8 mouse cellular contexts compared by ENCODE assay signal in genomic region chr2:130628424-130628823, GRCm38 (mm10). TPM values are rescaled to one million over a fixed set of nuclear protein-coding genes. Genes with fewer than 3 reads are reported as not detected.
DNase-seq lines count a peak whose midpoint lies in the region; ATAC-seq lines count a peak whose summit lies in the region.

No protein-coding gene starts in this region.

- H3K4me1 ChIP-seq in heart, embryonic 11.5 days (ENCODE audit: control insufficient read depth, insufficient read depth, low read length), result peaks cover 3% of the 10 kb centered on the region; the same call in 1 of the 2 replicates
- no peaks in the 10 kb centered on the region for H3K4me1 ChIP-seq in embryonic facial prominence, embryonic 11.5 days (ENCODE audit: control insufficient read depth, insufficient read depth, low read length)
- no peaks in the 10 kb centered on the region for H3K4me1 ChIP-seq in limb, embryonic 11.5 days (ENCODE audit: control insufficient read depth, insufficient read depth, low read length)
- peaks cover 8% of the 10 kb centered on the region for H3K4me1 ChIP-seq in stomach, embryonic 15.5 days

- peak overlapping the region; percentile 76 for H3K4me2 ChIP-seq in heart, embryonic 11.5 days
- no peak overlapping the region for H3K4me2 ChIP-seq in embryonic facial prominence, embryonic 11.5 days (ENCODE audit: low read depth, low read length)
- 0 out of 2 replicates have a peak overlapping the region, but pooled peaks have one; percentile 85 for H3K4me2 ChIP-seq in limb, embryonic 11.5 days (ENCODE audit: low read depth, severe bottlenecking)
- peak overlapping the region; percentile 82 for H3K4me2 ChIP-seq in stomach, embryonic 15.5 days

- 53% methylated on average over 3 of the region's 3 CpGs for WGBS in heart, embryonic 11.5 days (ENCODE audit: insufficient replicate concordance)
- WGBS in embryonic facial prominence, embryonic 11.5 days, result 63% methylated on average over 3 of the region's 3 CpGs
- 61% methylated on average over 3 of the region's 3 CpGs for WGBS in limb, embryonic 11.5 days
- WGBS in stomach, embryonic 15.5 days, result 58% methylated on average over 3 of the region's 3 CpGs

- no peak overlapping the region for H3K27ac ChIP-seq in heart, embryonic 11.5 days (ENCODE audit: low read depth, low read length)
- no peak overlapping the region for H3K27ac ChIP-seq in embryonic facial prominence, embryonic 11.5 days (replicated peaks; ENCODE audit: low read depth, low read length)
- no peak overlapping the region for H3K27ac ChIP-seq in limb, embryonic 11.5 days (replicated peaks; ENCODE audit: low read depth, low read length)
- no peak overlapping the region for H3K27ac ChIP-seq in stomach, embryonic 15.5 days

- H3K4me3 ChIP-seq in heart, embryonic 11.5 days (ENCODE audit: low read depth, low read length), result no peak overlapping the region
- H3K4me3 ChIP-seq in embryonic facial prominence, embryonic 11.5 days (ENCODE audit: low read depth, low read length), result no peak overlapping the region
- H3K4me3 ChIP-seq in limb, embryonic 11.5 days (ENCODE audit: low read depth, low read length), result peak overlapping the region; percentile 92; the same call in 1 of the 2 replicates
- H3K4me3 ChIP-seq in stomach, embryonic 15.5 days (replicated peaks), result peak overlapping the region; percentile 95; the same call in 1 of the 2 replicates

- no peak overlapping the region for H3K9ac ChIP-seq in heart, embryonic 11.5 days (ENCODE audit: low read depth, low read length)
- no peak overlapping the region for H3K9ac ChIP-seq in embryonic facial prominence, embryonic 11.5 days (replicated peaks; ENCODE audit: low read length)
- H3K9ac ChIP-seq in limb, embryonic 11.5 days (ENCODE audit: low read length), result no peak overlapping the region
- H3K9ac ChIP-seq in stomach, embryonic 15.5 days, result no peak overlapping the region

- H3K9me3 ChIP-seq in heart, embryonic 11.5 days (replicated peaks; ENCODE audit: control insufficient read depth, low read length), result no peaks in the 10 kb centered on the region
- no peaks in the 10 kb centered on the region for H3K9me3 ChIP-seq in embryonic facial prominence, embryonic 11.5 days (replicated peaks; ENCODE audit: control insufficient read depth, low read length)
- no peaks in the 10 kb centered on the region for H3K9me3 ChIP-seq in limb, embryonic 11.5 days (ENCODE audit: control insufficient read depth, low read length)
- no peaks in the 10 kb centered on the region for H3K9me3 ChIP-seq in stomach, embryonic 15.5 days

- no peak for ATAC-seq in heart, embryonic 11.5 days (replicated peaks; ENCODE audit: insufficient number of reproducible peaks, low FRiP score, low TSS enrichment)
- no peak for ATAC-seq in embryonic facial prominence, embryonic 11.5 days (replicated peaks; ENCODE audit: insufficient number of reproducible peaks, low FRiP score, low TSS enrichment, low read depth)
- no peak for ATAC-seq in limb, embryonic 11.5 days (ENCODE audit: insufficient number of reproducible peaks, low FRiP score, low TSS enrichment, low read depth)
- ATAC-seq in stomach, embryonic 15.5 days (ENCODE audit: insufficient read depth, low FRiP score, low read depth), result no peak

- peaks cover 6% of the 10 kb centered on the region for H3K27me3 ChIP-seq in heart, embryonic 11.5 days (ENCODE audit: control insufficient read depth, insufficient read depth, low read length)
- no peaks in the 10 kb centered on the region for H3K27me3 ChIP-seq in embryonic facial prominence, embryonic 11.5 days (ENCODE audit: control insufficient read depth, insufficient read depth, low read length)
- H3K27me3 ChIP-seq in limb, embryonic 11.5 days (ENCODE audit: control insufficient read depth, insufficient read depth, low read length), result no peaks in the 10 kb centered on the region
- no peaks in the 10 kb centered on the region for H3K27me3 ChIP-seq in stomach, embryonic 15.5 days (replicated peaks)

- intact Hi-C loops in heart, postnatal 25 days (cut with DNase I), result no loop called here

- peaks cover 5% of the 10 kb centered on the region for H3K36me3 ChIP-seq in heart, embryonic 11.5 days (ENCODE audit: control insufficient read depth, insufficient read depth, low read length)
- H3K36me3 ChIP-seq in embryonic facial prominence, embryonic 11.5 days (replicated peaks; ENCODE audit: control insufficient read depth, insufficient read depth, low read depth, low read length), result no peaks in the 10 kb centered on the region; the same call in 1 of the 2 replicates
- peaks cover 10% of the 10 kb centered on the region; the same call in 1 of the 2 replicates for H3K36me3 ChIP-seq in limb, embryonic 11.5 days (ENCODE audit: control insufficient read depth, insufficient read depth, low read length)
- peaks cover 12% of the 10 kb centered on the region; the same call in 1 of the 2 replicates for H3K36me3 ChIP-seq in stomach, embryonic 15.5 days

- no peak for DNase-seq in heart, postnatal 25 days (ENCODE audit: low spot score)
- peak; percentile 63 to 65 for DNase-seq in B cell, adult 2 months
- peak; percentile 23 for DNase-seq in embryonic facial prominence, embryonic 11.5 days (ENCODE audit: low spot score)
- peak; percentile 35 for DNase-seq in limb, embryonic 11.5 days (ENCODE audit: low spot score)
- no peak for DNase-seq in urinary bladder, postnatal 25 days (ENCODE audit: low spot score)
- no peak for DNase-seq in adrenal gland, adult (ENCODE audit: inconsistent age in 2 of 2, low spot score in 1 of 2)

RNA-seq across cellular contexts. Expression of gene Fastkd5, which starts 1.4 kb away (rescaled TPM):
- 18.8 and 19.7 TPM in 2 replicates for polyA plus RNA-seq in heart, embryonic 11.5 days (2014; fragmentation: Nextera tagmentation; extraction: Ambion mirVana)
- 1 to 10 TPM; 7.7 to 8.5 TPM for total RNA-seq in heart, postnatal 25 days (2021)
- 23.8 and 24.7 TPM in 2 replicates for polyA plus RNA-seq in embryonic facial prominence, embryonic 11.5 days (2014; fragmentation: Nextera tagmentation; extraction: Ambion mirVana)
- polyA plus RNA-seq in limb, embryonic 11.5 days (2014; fragmentation: Nextera tagmentation; extraction: Ambion mirVana), result 23.4 and 24.9 TPM in 2 replicates
- 13.6 and 15.2 TPM in 2 replicates for polyA plus RNA-seq in stomach, embryonic 15.5 days (2015; fragmentation: Nextera tagmentation; extraction: Ambion mirVana)

RNA-seq across cellular contexts. Expression of gene Ubox5, which starts 1.4 kb away (rescaled TPM):
- polyA plus RNA-seq in heart, embryonic 11.5 days (2014; fragmentation: Nextera tagmentation; extraction: Ambion mirVana), result 8.9 and 10.4 TPM in 2 replicates
- 1 to 10 TPM; 4.0 to 4.2 TPM for total RNA-seq in heart, postnatal 25 days (2021)
- polyA plus RNA-seq in embryonic facial prominence, embryonic 11.5 days (2014; fragmentation: Nextera tagmentation; extraction: Ambion mirVana), result 19.8 and 19.9 TPM in 2 replicates
- polyA plus RNA-seq in limb, embryonic 11.5 days (2014; fragmentation: Nextera tagmentation; extraction: Ambion mirVana), result 16.6 and 21.1 TPM in 2 replicates
- polyA plus RNA-seq in stomach, embryonic 15.5 days (2015; fragmentation: Nextera tagmentation; extraction: Ambion mirVana), result 10.4 and 11.4 TPM in 2 replicates

RNA-seq across cellular contexts. Expression of gene Lzts3, which starts 14.2 kb away (rescaled TPM):
- 0.66 and 0.69 TPM in 2 replicates for polyA plus RNA-seq in heart, embryonic 11.5 days (2014; fragmentation: Nextera tagmentation; extraction: Ambion mirVana)
- 1 to 10 TPM; 4.0 to 4.2 TPM for total RNA-seq in heart, postnatal 25 days (2021)
- polyA plus RNA-seq in embryonic facial prominence, embryonic 11.5 days (2014; fragmentation: Nextera tagmentation; extraction: Ambion mirVana), result 0.79 and 1.1 TPM in 2 replicates
- 0.88 and 1.1 TPM in 2 replicates for polyA plus RNA-seq in limb, embryonic 11.5 days (2014; fragmentation: Nextera tagmentation; extraction: Ambion mirVana)
- polyA plus RNA-seq in stomach, embryonic 15.5 days (2015; fragmentation: Nextera tagmentation; extraction: Ambion mirVana), result 9.9 and 11.9 TPM in 2 replicates

RNA-seq across cellular contexts. Expression of gene Ddrgk1, which starts 36.0 kb away (rescaled TPM):
- 41.3 and 44.7 TPM in 2 replicates for polyA plus RNA-seq in heart, embryonic 11.5 days (2014; fragmentation: Nextera tagmentation; extraction: Ambion mirVana)
- total RNA-seq in heart, postnatal 25 days (2021), result 10 to 100 TPM; 62.1 to 63.9 TPM
- 45.0 and 45.1 TPM in 2 replicates for polyA plus RNA-seq in embryonic facial prominence, embryonic 11.5 days (2014; fragmentation: Nextera tagmentation; extraction: Ambion mirVana)
- 50.7 and 52.5 TPM in 2 replicates for polyA plus RNA-seq in limb, embryonic 11.5 days (2014; fragmentation: Nextera tagmentation; extraction: Ambion mirVana)
- 70.3 and 71.6 TPM in 2 replicates for polyA plus RNA-seq in stomach, embryonic 15.5 days (2015; fragmentation: Nextera tagmentation; extraction: Ambion mirVana)

RNA-seq across cellular contexts. Expression of gene Itpa, which starts 39.0 kb away (rescaled TPM):
- polyA plus RNA-seq in heart, embryonic 11.5 days (2014; fragmentation: Nextera tagmentation; extraction: Ambion mirVana), result 88.7 and 91.0 TPM in 2 replicates
- 10 to 100 TPM; 18.2 to 24.1 TPM for total RNA-seq in heart, postnatal 25 days (2021)
- 131 and 136 TPM in 2 replicates for polyA plus RNA-seq in embryonic facial prominence, embryonic 11.5 days (2014; fragmentation: Nextera tagmentation; extraction: Ambion mirVana)
- 149 and 157 TPM in 2 replicates for polyA plus RNA-seq in limb, embryonic 11.5 days (2014; fragmentation: Nextera tagmentation; extraction: Ambion mirVana)
- 76.6 and 89.1 TPM in 2 replicates for polyA plus RNA-seq in stomach, embryonic 15.5 days (2015; fragmentation: Nextera tagmentation; extraction: Ambion mirVana)

Comparison
In these comparisons a context has a peak if more than half of its experiments do, and no peak if none do; other contexts are left out.
1. H3K4me3 ChIP-seq: peak in limb, embryonic 11.5 days (single experiment) and stomach, embryonic 15.5 days (single experiment); none in heart, embryonic 11.5 days (single experiment) and embryonic facial prominence, embryonic 11.5 days (single experiment).
2. DNase-seq: peak in B cell, adult 2 months (2 of 2), embryonic facial prominence, embryonic 11.5 days (single experiment) and limb, embryonic 11.5 days (single experiment); none in heart, postnatal 25 days (single experiment), urinary bladder, postnatal 25 days (single experiment) and adrenal gland, adult (0 of 2).